Mouse (Mus musculus) spleen, adult 18-20 months (tissue): Measurements from ENCODE around the gene Map10.

Experiments
- DNase-seq, 2 experiments: peaks; one replicate each; pipeline ENCODE4 v3.0.0; 2022; ENCODE audit warnings: mixed read lengths in 2 of 2

The Map10 gene

GRCm38 (mm10) chr8:125670906-125671305 lies 1.3 kb downstream of the Map10 start:
- no peak for DNase-seq

- DNase-seq, result peak in 1 of 2 experiments; percentile 18
Observed at GRCm38 (mm10) chr8:125671371-125671770, 1.8 kb downstream of the Map10 start.

- no peak for DNase-seq
Observed at GRCm38 (mm10) chr8:125675796-125676195, 6.2 kb downstream of the Map10 start.

- DNase-seq, result no peak
Observed at GRCm38 (mm10) chr8:125677484-125677883, 7.9 kb downstream of the Map10 start.

GRCm38 (mm10) chr8:125678854-125679648 lies 9.4 kb downstream of the Map10 start:
- no peak for DNase-seq

GRCm38 (mm10) chr8:125680851-125681408 lies 11.3 kb downstream of the Map10 start:
- no peak for DNase-seq

GRCm38 (mm10) chr8:125685216-125685760 lies 15.7 kb downstream of the Map10 start:
- no peak for DNase-seq

GRCm38 (mm10) chr8:125686221-125686865 lies 16.7 kb downstream of the Map10 start:
- DNase-seq, result no peak

- DNase-seq, result no peak
Observed at GRCm38 (mm10) chr8:125690166-125690915, 20.7 kb downstream of the Map10 start.

GRCm38 (mm10) chr8:125690961-125691360 lies 21.3 kb downstream of the Map10 start:
- DNase-seq, result no peak

- no peak for DNase-seq
Observed at GRCm38 (mm10) chr8:125692447-125692846, 22.8 kb downstream of the Map10 start.

- DNase-seq, result no peak
Observed at GRCm38 (mm10) chr8:125693197-125693596, 23.6 kb downstream of the Map10 start.

- no peak for DNase-seq
Observed at GRCm38 (mm10) chr8:125695951-125696350, 26.3 kb downstream of the Map10 start.

GRCm38 (mm10) chr8:125699391-125700025 lies 29.9 kb downstream of the Map10 start:
- DNase-seq, result no peak

GRCm38 (mm10) chr8:125700407-125700806 lies 30.8 kb downstream of the Map10 start:
- DNase-seq, result no peak

- DNase-seq, result no peak
Observed at GRCm38 (mm10) chr8:125702868-125703473, 33.4 kb downstream of the Map10 start.

GRCm38 (mm10) chr8:125704434-125704833 lies 34.8 kb downstream of the Map10 start:
- DNase-seq, result no peak

GRCm38 (mm10) chr8:125705816-125706215 lies 36.2 kb downstream of the Map10 start:
- DNase-seq, result no peak

GRCm38 (mm10) chr8:125709171-125709570 lies 39.6 kb downstream of the Map10 start:
- no peak for DNase-seq

- no peak for DNase-seq
Observed at GRCm38 (mm10) chr8:125711514-125711913, 41.9 kb downstream of the Map10 start.

GRCm38 (mm10) chr8:125716211-125716610 lies 46.6 kb downstream of the Map10 start:
- DNase-seq, result no peak

- DNase-seq, result no peak
Observed at GRCm38 (mm10) chr8:125716613-125717012, 47.0 kb downstream of the Map10 start.
